Mouse (Mus musculus) gastrocnemius, postnatal 36 days (tissue): ENCODE measurements around the gene Olfr1113. TPM values are rescaled to one million over a fixed set of nuclear protein-coding genes. Genes with fewer than 3 reads are reported as not detected.
"Not testable (repeated sequence)": the region's sequence is repeated elsewhere in the genome, so short reads cannot be mapped to it uniquely, and the experiment has no call there.

Experiments used
- DNase-seq, 2 experiments: peaks; one replicate each; pipeline ENCODE4 v3.0.0; 2022
- intact Hi-C: fragments of 180-260 bp; cut with DNase I; formaldehyde crosslinking; loops from one replicate; pipeline ENCODE4 v1.15.1; 2025
- long read RNA-seq, 2 experiments: library from polyadenylated mRNA; stranded (forward); transcript quantifications; one replicate each; pipeline ENCODE4 v2.0.0; 2021
- microRNA-seq, 2 experiments: library from miRNA; unstranded; fragments of <30 nt; microRNA quantifications; one replicate each; pipeline ENCODE4 v1.2.0; 2021
- total RNA-seq, 2 experiments: library from RNA; stranded (reverse); gene quantifications; 2 replicates each; pipeline ENCODE4 v1.2.3; 2021

Olfr1113 gene
- total RNA-seq, result not detected
- long read RNA-seq, experiment 1, result 0 reads
- long read RNA-seq, experiment 2, result 0 reads

DNA sequence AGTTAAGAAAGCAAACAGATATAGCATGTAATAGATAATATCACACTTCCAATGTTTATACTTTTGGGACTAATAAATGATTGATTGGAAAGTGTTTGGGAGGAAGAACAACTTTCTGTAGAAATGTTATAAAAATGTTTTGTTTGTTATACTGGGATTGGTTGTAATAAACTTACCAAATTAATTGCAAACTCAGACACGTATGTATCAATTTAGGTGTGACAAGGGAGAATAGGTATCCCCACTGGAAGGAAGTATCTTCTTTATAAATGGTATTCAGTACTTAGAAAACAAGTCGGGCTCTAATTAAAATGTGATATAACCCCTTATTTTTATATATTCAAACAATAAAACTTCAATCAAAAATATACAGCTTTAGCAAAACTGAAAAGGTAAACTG is at the start of gene Olfr1113:
Gene Olfr1113, plus strand, starts transcription at position 301 of the 400 bp plus-strand sequence.
- DNase-seq, result no peak
- intact Hi-C loops, result no loop called here

- intact Hi-C loops, DNase-seq: not testable (repeated sequence)
Measured at GRCm38 (mm10) chr2:87167731-87168130, 41.0 kb upstream of the Olfr1113 start.

- no peak for DNase-seq
- intact Hi-C loops, result no loop called here
Measured at GRCm38 (mm10) chr2:87187498-87187897, 21.3 kb upstream of the Olfr1113 start, which contains the start of gene Olfr1112. Gene Olfr1112 (plus strand): TSS chr2:87187798.

DNA sequence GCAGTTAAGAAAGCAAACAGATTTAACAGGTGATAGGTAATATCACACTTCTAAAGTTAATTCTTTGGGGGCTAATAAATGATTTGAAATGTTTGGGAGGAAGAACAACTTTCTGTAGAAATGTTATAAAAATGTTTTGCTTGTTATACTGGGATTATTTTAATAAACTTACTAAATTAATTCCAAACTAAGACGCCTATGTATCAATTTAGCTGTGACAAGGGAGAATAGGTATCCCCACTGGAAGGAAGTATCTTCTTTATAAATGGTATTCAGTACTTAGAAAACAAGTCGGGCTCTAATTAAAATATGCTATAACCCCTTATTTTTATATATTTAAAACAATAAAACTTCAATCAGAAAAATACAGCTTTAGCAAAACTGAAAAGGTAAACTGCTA is 38.9 kb downstream of the Olfr1113 start, which contains the start of gene Olfr1115:
Gene Olfr1115, plus strand, starts transcription at position 301 of the 400 bp plus-strand sequence.
- intact Hi-C loops, result no loop called here
- DNase-seq, result no peak

Small RNA genes lying within 50 kb of the gene (microRNA-seq; reads per million reads assigned to microRNA genes)
- gene Gm27438, result 0 reads per million in 2 experiments

Other genes with a start within 250 kb of the Olfr1113 start
- gene Olfr1099, start 248.3 kb upstream of the Olfr1113 start, total RNA-seq, result not detected
- not detected for gene Olfr1100, start 229.0 kb upstream of the Olfr1113 start, total RNA-seq
- not detected for gene Olfr1101, start 217.7 kb upstream of the Olfr1113 start, total RNA-seq
- gene Olfr1102, start 210.6 kb upstream of the Olfr1113 start, total RNA-seq, result not detected
- gene Olfr1104, start 181.9 kb upstream of the Olfr1113 start, total RNA-seq, result not detected
- not detected for gene Olfr1105, start 172.4 kb upstream of the Olfr1113 start, total RNA-seq
- gene Olfr1106, start 156.7 kb upstream of the Olfr1113 start, total RNA-seq, result not detected
- not detected for gene Olfr1107, start 133.2 kb upstream of the Olfr1113 start, total RNA-seq
- not detected for gene Olfr1109, start 113.0 kb upstream of the Olfr1113 start, total RNA-seq
- not detected for gene Olfr259, start 94.4 kb upstream of the Olfr1113 start, total RNA-seq
- not detected for gene Olfr1110, start 68.7 kb upstream of the Olfr1113 start, total RNA-seq
- not detected for gene Olfr1111, start 56.3 kb upstream of the Olfr1113 start, total RNA-seq
- gene Olfr1112, start 21.2 kb upstream of the Olfr1113 start, total RNA-seq, result not detected
- gene Olfr1115, start 39.0 kb downstream of the Olfr1113 start, total RNA-seq, result not detected
- gene Olfr1116, start 58.6 kb downstream of the Olfr1113 start, total RNA-seq, result not detected
- gene Olfr1118, start 98.6 kb downstream of the Olfr1113 start, total RNA-seq, result not detected
- gene Olfr1120, start 145.8 kb downstream of the Olfr1113 start, total RNA-seq, result not detected
- not detected for gene Olfr1121, start 160.9 kb downstream of the Olfr1113 start, total RNA-seq
- under 1 TPM in 1 of 2 experiments, not detected in 1; 0.05 TPM for gene Olfr1122, start 176.9 kb downstream of the Olfr1113 start, total RNA-seq
- not detected for gene Olfr1123, start 207.7 kb downstream of the Olfr1113 start, total RNA-seq
- gene Olfr1124, start 221.3 kb downstream of the Olfr1113 start, total RNA-seq, result not detected
- gene Olfr1126, start 245.0 kb downstream of the Olfr1113 start, total RNA-seq, result not detected